Mouse (Mus musculus) heart, postnatal 10 days (tissue): ENCODE measurements around the gene Gm13539. TPM values are rescaled to one million over a fixed set of nuclear protein-coding genes. Genes with fewer than 3 reads are reported as not detected.
A peak's percentile ranks its signal among the peaks of the same experiment; 100 is the strongest.

ENCODE experiments used
- DNase-seq, 2 experiments: peaks; one replicate each; pipeline ENCODE4 v3.0.0; 2021
- intact Hi-C: fragments of 180-260 bp; cut with DNase I; formaldehyde crosslinking; loops from one replicate; pipeline ENCODE4 v1.15.1; 2025
- total RNA-seq, 2 experiments: library from RNA; stranded (reverse); gene quantifications; 2 replicates each; pipeline ENCODE4 v1.2.3; 2021

The Gm13539 gene
- total RNA-seq, 2 experiments from 2014 or later, result not detected

DNA sequence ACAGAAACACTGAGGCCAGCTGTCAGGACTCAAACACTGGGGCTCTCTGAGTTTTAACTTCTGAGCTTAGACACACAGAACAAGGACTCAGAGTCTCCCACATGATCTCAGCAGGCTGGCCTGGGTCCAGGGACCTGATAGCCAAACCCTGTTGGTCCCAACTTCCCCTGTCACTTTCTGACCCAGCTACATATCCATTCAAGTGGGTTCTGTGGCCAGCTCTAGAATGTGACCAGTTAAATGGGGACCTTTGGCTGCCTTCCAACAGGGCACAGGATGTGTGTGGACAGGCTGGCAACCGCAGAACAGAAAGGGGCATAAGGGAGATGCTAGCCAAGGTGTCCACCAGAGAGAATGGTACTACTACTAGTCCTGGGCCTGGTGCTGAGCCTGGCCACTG, 40.7 kb downstream of the Gm13539 start, which contains the start of gene Lcn9:
TSS of gene Lcn9 (plus strand) at position 348 of the 400 bp plus-strand sequence.
- intact Hi-C loops, result no loop called here

DNA sequence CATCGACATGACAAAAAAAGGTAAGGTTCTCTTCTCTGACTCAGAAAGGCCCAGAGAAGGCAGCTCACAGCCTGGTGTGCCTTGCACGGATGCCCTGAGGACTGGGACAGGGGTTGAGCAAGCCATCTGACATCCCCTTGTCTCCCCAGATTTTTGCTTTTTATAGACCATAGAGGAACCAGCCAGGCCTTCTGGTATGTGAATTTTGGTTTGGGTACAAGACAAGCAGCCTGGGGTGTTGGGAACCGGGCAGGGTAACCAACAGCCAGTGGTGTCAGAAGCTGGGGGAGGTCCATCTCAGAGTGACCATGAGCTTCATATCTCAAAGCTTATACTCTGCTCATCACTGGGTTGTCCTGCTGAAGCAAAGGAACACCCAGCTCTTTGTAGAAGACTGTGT, 42.7 kb downstream of the Gm13539 start:
- intact Hi-C loops, result loop anchor here (5.0 kb wide), 1 partner anchor 952 kb away; no protein-coding TSS in a partner anchor
- no peak for DNase-seq

More for the DNA sequence above, 40.7 kb downstream of the Gm13539 start, which contains the start of gene Lcn9:
- peak; percentile 35 to 42 for DNase-seq

DNA sequence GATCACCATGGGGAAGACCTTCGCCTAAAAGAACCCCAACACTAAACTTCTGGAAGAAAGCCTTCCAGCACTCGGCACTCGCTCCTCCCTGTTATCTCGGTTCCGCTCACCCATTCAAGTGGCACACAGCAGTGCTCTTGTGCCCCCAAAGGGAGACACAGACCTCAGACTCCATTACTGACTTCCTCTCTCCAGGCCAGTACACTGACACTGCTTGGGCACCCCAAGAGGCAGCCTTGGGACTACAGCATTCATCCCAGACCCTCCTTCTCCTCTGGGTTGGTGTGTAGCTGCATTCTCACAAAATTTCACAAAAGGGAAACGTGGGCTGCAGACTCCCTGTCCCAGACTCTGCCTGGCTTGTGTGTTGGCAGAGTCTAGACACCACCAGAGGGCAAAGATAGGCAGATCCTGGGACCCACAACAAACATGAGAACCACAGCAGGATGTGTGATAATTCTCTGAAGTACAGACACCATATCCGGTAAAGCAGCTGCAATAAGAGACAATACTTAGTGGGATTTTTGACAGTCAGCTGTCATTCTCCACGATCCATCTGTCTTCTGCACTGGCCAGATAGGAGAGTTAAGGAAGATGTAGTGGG, 46.4 kb downstream of the Gm13539 start:
- intact Hi-C loops, result loop anchor here (5.0 kb wide), 1 partner anchor 956 kb away; no protein-coding TSS in a partner anchor
- no peak for DNase-seq

DNA sequence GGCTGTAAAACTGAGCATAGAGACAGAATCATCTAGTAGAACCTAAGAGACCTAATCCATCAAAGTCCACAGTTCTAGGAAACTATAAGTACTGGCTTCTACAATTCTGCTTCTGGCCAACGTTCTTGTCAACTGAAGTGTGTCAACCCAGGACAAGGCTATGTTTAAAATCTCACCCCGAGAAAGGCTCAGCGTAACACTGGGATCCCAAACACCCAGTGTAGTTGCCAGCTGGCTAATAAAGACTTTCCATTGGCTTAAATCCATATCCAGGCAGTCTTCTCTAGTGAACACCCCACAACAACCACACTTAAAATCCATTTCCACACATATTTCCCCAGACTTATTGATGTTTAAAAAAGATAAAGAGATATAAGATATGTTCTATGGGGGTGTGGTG, 48.7 kb downstream of the Gm13539 start:
- intact Hi-C loops, result loop anchor here (10.0 kb wide), 1 partner anchor 444 kb away; no protein-coding TSS in a partner anchor
- DNase-seq, result peak; percentile 40 to 49

DNA sequence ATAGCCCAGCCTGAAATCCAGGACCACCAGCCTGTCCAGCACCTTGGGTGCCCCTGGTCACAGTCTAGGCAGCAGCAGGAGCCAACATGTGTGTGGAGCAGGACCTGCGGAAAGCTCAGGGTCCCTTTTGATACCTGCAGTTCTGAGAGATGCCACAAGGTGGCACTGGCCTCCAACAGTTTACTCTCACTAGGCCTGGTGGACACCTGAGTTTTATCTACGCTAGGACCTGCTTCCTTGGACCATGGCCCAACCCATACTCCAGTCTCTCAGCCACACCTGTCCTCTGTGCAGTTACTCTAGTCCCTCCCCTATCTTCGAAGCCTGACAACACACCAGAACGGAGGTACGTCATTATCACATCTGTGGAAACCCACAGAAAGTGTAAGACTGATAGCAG, 54.2 kb downstream of the Gm13539 start:
- DNase-seq, result peak; percentile 71 to 85
- intact Hi-C loops, result loop anchor here (5.0 to 10.0 kb wide), 4 partner anchors 76 to 439 kb away; no protein-coding TSS in a partner anchor

Other genes with a start within 250 kb of the Gm13539 start
- 10 to 100 TPM; 16.1 to 18.3 TPM for gene Traf2, start 235.3 kb upstream of the Gm13539 start, total RNA-seq
- gene Edf1, start 224.4 kb upstream of the Gm13539 start, total RNA-seq, result 100 to 1,000 TPM; 188 to 189 TPM
- 1 to 10 TPM; 1.8 to 2.2 TPM for gene Mamdc4, start 207.4 kb upstream of the Gm13539 start, total RNA-seq
- gene Phpt1, start 207.0 kb upstream of the Gm13539 start, total RNA-seq, result 100 to 1,000 TPM in 1 of 2 experiments, 10 to 100 TPM in 1; 93.8 to 101 TPM
- gene Ajm1, start 200.5 kb upstream of the Gm13539 start, total RNA-seq, result under 1 TPM; 0.10 to 0.12 TPM
- 10 to 100 TPM; 49.4 to 57.6 TPM for gene Rabl6, start 173.7 kb upstream of the Gm13539 start, total RNA-seq
- gene Ccdc183, start 164.6 kb upstream of the Gm13539 start, total RNA-seq, result not detected
- gene Tmem141, start 160.3 kb upstream of the Gm13539 start, total RNA-seq, result 10 to 100 TPM; 22.1 to 24.6 TPM
- gene Fcna, start 154.2 kb upstream of the Gm13539 start, total RNA-seq, result 1 to 10 TPM; 2.7 to 3.7 TPM
- 1 to 10 TPM in 1 of 2 experiments, under 1 TPM in 1; 0.99 to 1.0 TPM for gene Lcn8, start 129.1 kb upstream of the Gm13539 start, total RNA-seq
- gene Lcn5, start 124.3 kb upstream of the Gm13539 start, total RNA-seq, result not detected
- not detected for gene Lcn6, start 105.5 kb upstream of the Gm13539 start, total RNA-seq
- not detected for gene Lcn10, start 99.5 kb upstream of the Gm13539 start, total RNA-seq
- not detected for gene Obp2a, start 82.2 kb upstream of the Gm13539 start, total RNA-seq
- gene Bmyc, start 75.5 kb upstream of the Gm13539 start, total RNA-seq, result 10 to 100 TPM; 14.6 to 15.6 TPM
- not detected for gene Obp2b, start 45.2 kb upstream of the Gm13539 start, total RNA-seq
- not detected for gene Lcn3, start 16.7 kb upstream of the Gm13539 start, total RNA-seq
- gene Lcn11, start 5.2 kb upstream of the Gm13539 start, total RNA-seq, result not detected
- not detected for gene Glt6d1, start 33.6 kb downstream of the Gm13539 start, total RNA-seq
- gene Lcn9, start 40.9 kb downstream of the Gm13539 start, total RNA-seq, result not detected
- not detected for gene Sohlh1, start 65.0 kb downstream of the Gm13539 start, total RNA-seq
- 1 to 10 TPM in 1 of 2 experiments, under 1 TPM in 1; 0.62 to 1.1 TPM for gene Kcnt1, start 81.5 kb downstream of the Gm13539 start, total RNA-seq
- gene Camsap1, start 201.0 kb downstream of the Gm13539 start, total RNA-seq, result 10 to 100 TPM; 36.3 to 37.1 TPM
- 10 to 100 TPM; 71.6 to 76.9 TPM for gene Ubac1, start 239.5 kb downstream of the Gm13539 start, total RNA-seq